Mouse (Mus musculus) kidney, postnatal 25 days (tissue): ENCODE results near the gene Olfr1411.

Source experiments
- DNase-seq, 2 experiments: peaks; one replicate each; pipeline ENCODE4 v3.0.0; 2021; ENCODE audit warnings: mixed read lengths in 2 of 2

Gene Olfr1411

GRCm38 (mm10) chr1:92640393-92640792 is 46.2 kb downstream of the Olfr1411 start:
- DNase-seq: no peak

GRCm38 (mm10) chr1:92641514-92642272 is 47.5 kb downstream of the Olfr1411 start, which contains the start of gene Cops9:
TSS of gene Cops9 (minus strand) at chr1:92641985.
- peak; percentile 92 to 94 for DNase-seq

DNA sequence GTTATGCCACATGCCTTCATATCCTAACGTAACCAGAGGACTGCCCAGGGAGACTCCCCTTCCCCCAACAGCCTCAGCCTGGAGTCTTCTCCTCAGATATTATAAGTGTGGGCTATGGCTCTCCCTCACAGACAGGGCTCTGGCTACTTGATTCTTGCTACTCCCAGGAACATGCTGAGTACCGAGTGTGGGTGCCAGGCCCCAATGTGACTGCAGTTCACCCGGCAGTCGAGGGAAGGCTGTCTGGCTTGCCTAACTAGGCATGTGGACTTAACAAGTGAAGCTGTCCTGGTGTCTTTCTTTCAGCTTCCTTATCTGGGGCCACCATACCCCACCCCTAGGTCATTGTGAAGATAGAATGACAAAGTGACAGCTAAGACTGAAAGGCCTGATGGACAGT is 49.5 kb downstream of the Olfr1411 start:
- no peak for DNase-seq

- DNase-seq: no peak
Measured at GRCm38 (mm10) chr1:92644916-92645315, 50.7 kb downstream of the Olfr1411 start.

GRCm38 (mm10) chr1:92646111-92646510 is 51.9 kb downstream of the Olfr1411 start:
- no peak for DNase-seq

DNA sequence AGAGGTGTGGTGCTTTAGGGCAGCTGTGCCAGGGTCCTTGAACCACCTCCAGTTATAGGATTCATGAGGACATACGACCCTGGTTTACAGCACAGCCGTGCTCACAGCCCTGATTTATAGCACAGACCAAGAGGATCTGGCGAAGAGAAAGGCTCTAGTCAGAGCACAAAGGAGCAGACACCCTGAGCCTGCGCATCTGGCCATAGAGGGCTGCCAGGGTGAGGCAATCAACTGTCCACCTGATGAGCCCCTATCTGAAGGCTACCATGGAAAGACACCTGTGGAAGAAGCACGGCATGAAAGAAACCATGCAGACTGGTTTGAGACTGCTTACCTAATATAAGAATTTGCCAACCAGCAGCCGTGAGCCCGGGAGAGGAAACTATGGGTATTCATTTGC is 52.4 kb downstream of the Olfr1411 start:
- no peak for DNase-seq

GRCm38 (mm10) chr1:92647026-92647425 is 52.8 kb downstream of the Olfr1411 start:
- no peak for DNase-seq
